Mouse (Mus musculus) gastrocnemius, postnatal 36 days (tissue): ENCODE measurements around the gene Spp1. TPM values are rescaled to one million over a fixed set of nuclear protein-coding genes. Genes with fewer than 3 reads are reported as not detected.
"Not testable (repeated sequence)": the region's sequence is repeated elsewhere in the genome, so short reads cannot be mapped to it uniquely, and the experiment has no call there.

ENCODE experiments used
- DNase-seq, 2 experiments: peaks; one replicate each; pipeline ENCODE4 v3.0.0; 2022
- intact Hi-C: fragments of 180-260 bp; cut with DNase I; formaldehyde crosslinking; loops from one replicate; pipeline ENCODE4 v1.15.1; 2025
- total RNA-seq, 2 experiments: library from RNA; stranded (reverse); gene quantifications; 2 replicates each; pipeline ENCODE4 v1.2.3; 2021

Spp1 gene
- total RNA-seq, 2 experiments from 2014 or later = 1.8 to 5.6 TPM

DNA sequence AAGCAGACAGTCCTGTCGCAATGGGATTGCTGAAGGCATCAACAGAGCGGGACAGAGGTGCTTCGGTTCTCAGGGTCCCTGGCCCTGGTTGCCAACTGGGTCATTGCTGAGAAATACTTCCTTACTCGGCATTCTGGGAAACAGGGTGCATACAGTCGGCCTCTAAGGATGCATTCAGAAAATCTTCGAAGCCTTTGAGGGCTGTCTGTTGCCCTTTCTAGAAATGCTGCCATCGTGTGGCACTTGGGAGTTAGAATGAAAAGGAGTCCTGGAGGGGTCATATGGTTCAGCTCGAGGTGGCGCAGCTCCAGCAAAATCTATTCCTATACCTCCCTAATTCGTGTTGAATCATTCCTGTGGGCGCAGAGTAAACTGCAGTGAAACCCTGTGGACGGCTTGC is 2.0 kb upstream of the Spp1 start:
- no peak for DNase-seq
- intact Hi-C loops = no loop called here

- intact Hi-C loops = loop anchor here (2.0 kb wide), 1 partner anchor 89 kb away; no protein-coding TSS in a partner anchor
Observed at GRCm38 (mm10) chr5:104433968-104434565, 851 bp upstream of the Spp1 start.

DNA sequence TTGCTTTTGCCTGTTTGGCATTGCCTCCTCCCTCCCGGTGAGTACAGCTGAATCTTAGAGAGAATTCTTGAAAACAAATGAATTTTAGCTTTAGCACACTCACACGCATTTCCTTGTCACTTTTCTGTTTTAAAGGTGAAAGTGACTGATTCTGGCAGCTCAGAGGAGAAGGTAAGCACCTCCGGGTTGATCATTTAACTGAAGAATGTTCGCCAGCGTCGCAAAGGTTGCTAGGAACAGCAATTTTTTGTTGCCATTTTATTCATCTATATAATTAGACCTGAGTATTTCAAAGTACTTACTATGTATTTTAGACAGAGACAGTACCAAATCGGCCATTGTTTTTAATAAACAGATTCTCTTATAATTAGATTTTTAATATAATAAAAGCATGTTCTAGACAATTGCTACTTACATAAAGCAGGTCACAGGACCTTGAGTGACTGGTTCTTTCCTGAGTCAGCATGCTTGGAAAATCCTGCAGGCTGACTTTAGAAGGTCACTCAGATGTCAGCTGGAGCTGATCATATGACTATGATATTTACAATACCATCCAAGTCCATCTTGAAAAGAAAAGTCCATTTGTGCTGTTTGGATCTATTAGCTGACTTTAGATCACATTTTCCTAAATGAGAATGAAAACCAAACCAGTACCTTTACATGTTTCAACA is 1.6 kb downstream of the Spp1 start:
- no peak for DNase-seq
- intact Hi-C loops = no loop called here

More at GRCm38 (mm10) chr5:104433968-104434565, 851 bp upstream of the Spp1 start:
- DNase-seq = no peak

DNA sequence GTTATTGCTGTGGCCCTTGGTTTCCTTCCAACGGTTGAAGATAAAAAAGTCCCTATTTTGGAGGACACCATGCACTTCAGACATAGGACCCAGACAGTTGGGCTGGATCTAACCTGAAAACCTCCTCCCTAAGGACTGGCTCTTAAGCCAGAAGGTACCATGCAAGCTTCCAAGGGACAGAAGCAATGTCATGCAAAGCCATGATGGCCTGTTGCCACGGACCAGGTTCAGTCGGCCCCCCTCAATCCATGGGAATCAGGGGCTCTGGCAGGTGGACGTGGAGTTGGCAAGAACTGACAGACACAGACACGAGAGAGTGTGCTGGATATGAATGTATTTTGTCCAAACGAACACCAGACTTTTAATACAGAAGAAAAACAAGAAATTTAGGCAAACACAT is 7.5 kb downstream of the Spp1 start:
- intact Hi-C loops = loop anchor here (10.0 kb wide), 1 partner anchor 228 kb away; no protein-coding TSS in a partner anchor
- no peak for DNase-seq

DNA sequence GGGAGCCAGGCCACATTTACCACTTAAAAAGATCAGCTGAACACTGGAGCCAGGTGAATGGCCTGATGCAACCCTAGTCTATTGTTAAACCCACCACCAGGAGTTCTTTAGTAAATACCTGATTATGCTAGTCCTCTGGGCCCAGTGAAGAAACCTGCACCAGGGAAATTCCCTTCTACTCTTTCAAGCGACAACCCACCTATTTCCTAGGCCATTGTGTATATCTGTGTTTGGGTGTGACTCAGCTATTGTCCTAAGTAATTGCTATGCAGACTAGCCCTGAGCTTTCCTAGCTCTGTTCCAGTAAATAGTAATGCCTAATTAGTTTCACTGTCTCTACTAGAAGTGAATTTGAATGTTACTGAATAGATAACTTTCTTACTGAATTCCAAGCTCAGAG is 7.9 kb downstream of the Spp1 start:
- no peak for DNase-seq
- intact Hi-C loops = loop anchor here (10.0 kb wide), 1 partner anchor 228 kb away; no protein-coding TSS in a partner anchor

GRCm38 (mm10) chr5:104446156-104446555 is 11.2 kb downstream of the Spp1 start:
- peak in 1 of 2 experiments; percentile 35 for DNase-seq
- intact Hi-C loops = loop anchor here (5.0 to 10.0 kb wide), 2 partner anchors 104 to 231 kb away; no protein-coding TSS in a partner anchor

DNA sequence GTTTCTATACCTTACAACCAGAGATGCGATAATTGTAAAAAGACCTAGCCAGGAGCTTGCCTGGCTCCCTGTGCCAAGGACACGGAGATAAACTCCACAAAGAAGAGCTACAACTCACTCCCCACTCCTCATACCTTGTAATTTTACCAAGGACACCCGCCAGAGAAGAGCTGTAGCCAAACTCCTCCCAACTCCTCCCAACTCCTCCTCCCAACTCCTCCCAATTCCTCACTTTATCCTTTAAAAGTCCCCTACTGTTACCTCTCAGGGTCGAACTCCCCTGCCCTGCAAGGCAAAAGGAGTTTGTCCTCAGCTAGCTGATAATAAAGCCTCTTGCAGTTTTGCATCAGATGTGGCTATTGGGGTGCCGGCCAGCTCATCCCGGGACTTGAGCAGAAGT is 13.4 kb downstream of the Spp1 start:
- not testable (repeated sequence) for DNase-seq
- intact Hi-C loops = loop anchor here (5.0 to 10.0 kb wide), 2 partner anchors 106 to 234 kb away; no protein-coding TSS in a partner anchor

GRCm38 (mm10) chr5:104449491-104449890 is 14.6 kb downstream of the Spp1 start:
- DNase-seq = no peak
- intact Hi-C loops = loop anchor here (5.0 to 10.0 kb wide), 2 partner anchors 107 to 235 kb away; no protein-coding TSS in a partner anchor

GRCm38 (mm10) chr5:104453075-104453474 is 18.2 kb downstream of the Spp1 start:
- no peak for DNase-seq
- intact Hi-C loops = no loop called here

DNA sequence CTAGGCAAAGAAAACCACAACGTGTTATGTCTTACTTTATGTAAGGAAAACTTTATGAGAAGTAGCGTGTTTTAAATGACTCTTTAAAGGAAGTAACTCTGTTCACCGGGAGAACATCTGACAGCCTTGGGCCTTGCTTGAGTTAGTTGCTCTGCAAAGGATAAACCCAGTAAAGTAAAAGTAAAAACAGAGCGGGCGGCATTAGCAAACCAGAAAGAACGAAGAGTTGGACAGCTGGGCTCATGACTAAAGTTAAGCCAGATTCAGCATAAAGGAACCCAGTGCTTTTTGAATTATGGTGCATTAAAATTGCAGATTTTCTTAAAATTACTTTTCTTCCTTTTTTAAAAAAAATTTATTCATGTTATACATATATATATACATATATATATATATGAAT is 19.6 kb downstream of the Spp1 start:
- DNase-seq = no peak
- intact Hi-C loops = no loop called here

DNA sequence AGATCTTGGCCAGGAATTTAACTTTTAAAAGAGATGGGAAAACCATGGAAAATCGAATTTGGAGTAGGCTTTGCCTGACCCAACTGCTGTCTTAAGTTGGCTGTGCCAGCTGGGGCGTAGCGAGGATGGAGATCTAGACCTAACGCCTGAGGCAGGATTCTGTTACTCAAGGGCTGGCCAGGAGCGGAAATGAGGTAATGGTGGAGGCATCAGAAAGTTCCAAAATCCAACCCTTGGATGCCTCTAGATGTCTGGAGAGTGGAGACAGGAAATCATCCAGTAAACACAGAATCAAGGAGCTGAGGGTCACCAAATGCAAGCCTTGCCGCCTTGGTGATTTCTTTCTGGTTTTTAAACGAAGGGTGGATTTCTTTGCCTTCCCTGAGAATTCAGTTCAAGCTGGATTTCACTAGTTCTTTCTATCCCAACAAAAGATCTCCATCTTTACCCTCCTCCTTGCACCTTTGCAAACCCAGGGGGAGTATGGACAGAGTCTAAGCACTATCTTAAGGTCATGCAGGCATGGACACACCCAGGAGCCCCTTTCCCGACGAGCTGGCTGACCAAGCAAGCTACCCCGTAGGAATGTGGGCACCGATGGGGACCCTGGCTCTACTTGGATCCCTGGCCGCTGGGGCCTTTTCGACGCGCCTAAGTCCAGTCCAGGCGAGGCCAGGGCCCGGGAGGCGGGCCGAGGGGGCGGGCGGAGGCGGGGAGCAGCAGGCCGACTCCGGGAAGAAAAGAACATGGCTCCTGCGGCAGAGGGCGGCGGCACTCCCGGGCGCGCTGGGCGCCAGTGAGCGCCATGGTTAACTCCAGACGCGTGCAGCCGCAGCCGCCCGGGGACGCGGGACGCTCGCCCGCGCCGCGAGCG is 24.2 kb downstream of the Spp1 start, which contains the start of gene Pkd2:
Pkd2 (plus strand) TSS at position 619 of the 874 bp plus-strand sequence.
- intact Hi-C loops = no loop called here
- DNase-seq = peak; percentile 69 to 79

- DNase-seq = peak; percentile 33 to 45
- intact Hi-C loops = no loop called here
Observed at GRCm38 (mm10) chr5:104459706-104460455, 25.0 kb downstream of the Spp1 start.

DNA sequence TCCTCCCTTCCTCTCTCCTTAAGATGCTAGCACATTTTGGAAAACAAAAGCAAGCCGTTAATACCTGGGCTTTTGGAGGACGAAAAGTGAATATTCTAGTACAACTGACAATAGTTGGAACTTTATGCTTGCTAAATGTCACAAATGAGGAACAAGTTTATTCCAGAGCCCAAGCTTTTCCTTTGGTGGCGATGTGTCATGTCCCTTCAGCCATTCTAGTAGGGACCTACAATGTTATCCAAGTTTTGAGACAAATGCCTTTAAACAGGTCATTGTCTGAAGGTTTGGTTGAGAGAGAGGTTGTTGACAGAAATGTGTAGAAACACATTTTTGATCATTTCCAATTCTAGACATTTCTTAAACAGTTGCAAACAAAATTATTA is 25.5 kb downstream of the Spp1 start:
- DNase-seq = no peak
- intact Hi-C loops = no loop called here

- intact Hi-C loops = no loop called here
- no peak for DNase-seq
Observed at GRCm38 (mm10) chr5:104460856-104461255, 25.9 kb downstream of the Spp1 start.

DNA sequence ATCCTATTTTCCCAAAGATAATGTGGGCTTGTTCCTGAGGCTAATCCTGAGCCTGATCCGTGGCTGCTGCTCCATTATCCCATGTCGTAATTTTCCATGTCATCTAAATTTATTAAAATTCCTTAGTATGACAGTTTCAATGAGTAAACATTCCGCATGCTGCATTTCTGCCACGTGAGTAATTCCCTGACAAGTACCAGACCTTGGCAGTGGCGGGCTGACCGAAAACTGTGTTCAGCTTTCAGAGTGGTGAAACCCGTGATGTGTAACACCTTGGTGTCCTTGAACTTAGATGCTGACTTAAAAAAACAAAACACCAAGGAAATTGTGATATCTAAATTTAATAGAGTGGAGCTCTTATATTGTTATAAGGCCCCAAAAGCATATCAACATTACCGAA is 30.4 kb downstream of the Spp1 start:
- DNase-seq = no peak
- intact Hi-C loops = no loop called here

DNA sequence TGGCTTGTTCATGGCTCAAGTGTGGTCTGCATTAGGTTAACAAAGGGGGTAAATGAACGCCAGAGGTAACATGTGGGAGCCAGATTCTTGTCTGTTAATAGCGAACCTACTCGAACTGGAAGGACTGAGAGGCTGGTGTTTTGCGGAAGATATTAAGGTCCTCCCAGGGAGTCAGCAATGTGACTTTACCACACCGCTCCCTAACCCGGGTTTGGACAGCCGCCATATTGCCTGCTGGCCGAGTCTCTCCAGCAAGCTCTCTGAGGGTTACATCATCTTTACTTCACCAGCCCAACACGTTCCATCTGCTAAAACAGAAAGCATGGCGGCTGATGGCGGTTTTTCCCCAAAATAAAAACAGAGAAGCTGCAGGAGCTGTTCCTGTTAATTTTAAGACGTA is 30.8 kb downstream of the Spp1 start:
- intact Hi-C loops = no loop called here
- peak; percentile 47 to 82 for DNase-seq

DNA sequence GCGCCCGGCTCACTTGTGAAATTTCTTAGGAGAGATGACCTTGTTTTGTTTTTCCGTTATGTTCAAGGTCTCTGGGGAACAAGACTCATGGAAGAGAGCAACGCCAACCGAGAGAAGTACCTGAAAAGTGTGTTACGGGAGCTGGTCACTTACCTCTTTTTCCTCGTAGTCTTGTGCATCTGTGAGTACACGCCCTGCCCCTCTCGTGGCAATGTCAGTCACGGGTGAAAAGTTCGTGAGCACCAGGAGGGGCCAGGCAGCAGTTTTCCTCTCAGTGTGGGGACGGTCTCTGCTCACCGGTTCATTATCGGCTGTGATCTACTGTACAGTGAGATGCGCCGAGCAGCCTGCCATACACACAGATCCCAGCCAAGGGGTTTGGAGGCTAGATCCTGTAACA is 31.9 kb downstream of the Spp1 start:
- DNase-seq = no peak

GRCm38 (mm10) chr5:104468586-104468985 is 33.7 kb downstream of the Spp1 start:
- no peak for DNase-seq
- intact Hi-C loops = no loop called here

More for the DNA sequence above, 31.9 kb downstream of the Spp1 start:
- intact Hi-C loops = no loop called here

DNA sequence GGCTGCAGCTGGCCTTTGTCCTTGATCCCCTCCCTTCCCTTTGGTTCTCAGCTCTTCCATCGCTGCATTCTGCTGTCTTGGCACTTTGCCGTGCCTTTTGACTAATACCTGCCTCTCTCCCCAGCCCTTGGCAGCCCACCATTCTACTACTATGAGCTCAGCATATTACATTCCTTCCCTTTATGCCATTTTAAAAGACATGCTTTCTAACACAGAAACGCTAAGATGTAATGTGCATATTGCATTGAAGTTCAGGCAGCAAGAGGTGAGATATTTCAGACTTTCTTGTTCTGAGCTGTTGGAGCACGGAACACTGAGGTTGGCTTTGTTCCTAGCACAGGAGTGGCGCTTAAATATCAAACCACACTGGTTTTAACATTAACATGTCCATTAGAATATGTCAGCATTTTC is 36.1 kb downstream of the Spp1 start:
- intact Hi-C loops = no loop called here
- no peak for DNase-seq

DNA sequence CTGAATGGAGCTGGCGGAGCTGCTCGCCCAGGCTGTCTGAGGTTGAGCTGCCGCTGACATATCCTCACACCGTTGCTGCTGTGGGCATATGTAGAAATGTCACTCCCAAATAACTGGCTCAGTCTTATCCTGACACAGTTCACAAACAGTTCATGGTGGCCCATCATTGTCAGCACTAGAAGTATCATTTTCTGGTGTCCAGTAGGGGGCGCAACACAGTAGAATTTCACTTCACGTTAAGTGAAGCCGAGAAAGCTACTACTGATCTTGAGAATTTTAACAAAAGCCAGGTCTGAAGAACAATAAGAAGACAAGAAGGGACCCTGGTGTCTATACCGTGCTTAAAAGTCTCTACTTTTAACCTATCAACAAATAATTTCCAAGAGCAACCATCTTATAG is 37.5 kb downstream of the Spp1 start:
- intact Hi-C loops = no loop called here
- no peak for DNase-seq
